Mouse (Mus musculus) stomach, postnatal 0 days (tissue): ENCODE measurements around the gene Btbd35f10. TPM values are rescaled to one million over a fixed set of nuclear protein-coding genes. Genes with fewer than 3 reads are reported as not detected.
"Not testable (repeated sequence)": the region's sequence is repeated elsewhere in the genome, so short reads cannot be mapped to it uniquely, and the experiment has no call there.

ENCODE experiments used
- ATAC-seq: fragments of 200-750 bp; cut with Nextera tagmentation; 2 replicates; pipeline ENCODE4 v1.8.0; 2017; ENCODE audit not compliant: low FRiP score, low TSS enrichment
- DNase-seq: peaks from one replicate; pipeline ENCODE4 v3.0.0-alpha.2; 2016; ENCODE audit warnings: low spot score
- H3K27ac ChIP-seq: fragments of 300-500 bp; sonication (generic); replicated peaks from 2 replicates; pipeline ENCODE4 v1.5.1; 2014; ENCODE audit warnings: mild to moderate bottlenecking, control low read depth
- H3K27me3 ChIP-seq: fragments of 300-500 bp; sonication (generic); 2 replicates; pipeline ENCODE4 v1.6.1; 2014; ENCODE audit warnings: low read length; ENCODE audit not compliant: control insufficient read depth, insufficient read depth
- H3K36me3 ChIP-seq: fragments of 300-500 bp; sonication (generic); 2 replicates; pipeline ENCODE4 v1.6.1; 2014; ENCODE audit warnings: low read length, mixed read lengths; ENCODE audit not compliant: control insufficient read depth, insufficient read depth
- H3K4me1 ChIP-seq: fragments of 300-500 bp; sonication (generic); replicated peaks from 2 replicates; pipeline ENCODE4 v1.6.1; 2014; ENCODE audit warnings: antibody characterized with exemption; ENCODE audit not compliant: control insufficient read depth, insufficient read depth
- H3K4me2 ChIP-seq: fragments of 300-500 bp; sonication (generic); replicated peaks from 2 replicates; pipeline ENCODE4 v1.6.1; 2014; ENCODE audit warnings: low read depth, mild to moderate bottlenecking, control low read depth, moderate library complexity
- H3K4me3 ChIP-seq: fragments of 300-500 bp; sonication (generic); 2 replicates; pipeline ENCODE4 v1.5.1; 2014; ENCODE audit warnings: low read depth, low read length, control low read depth
- H3K9ac ChIP-seq: fragments of 300-500 bp; sonication (generic); 2 replicates; pipeline ENCODE4 v1.6.1; 2014; ENCODE audit warnings: mild to moderate bottlenecking, low read length, control low read depth, mixed read lengths
- H3K9me3 ChIP-seq: fragments of 300-500 bp; sonication (generic); 2 replicates; pipeline ENCODE4 v1.6.1; 2016; ENCODE audit warnings: low read length; ENCODE audit not compliant: control insufficient read depth
- WGBS: fragments of 180-500 bp; shearing (Covaris S2); extraction: QIAGEN DNeasy Blood & Tissue Kit; methylation state at CpG from one replicate; pipeline ENCODE4 v1.1.7; 2014; 5-methylcytosine and 5-hydroxymethylcytosine counted together
- polyA plus RNA-seq: library from polyadenylated mRNA; unstranded; fragments of >200 nt; fragmentation: Nextera tagmentation; extraction: Ambion mirVana; gene quantifications from 2 replicates; pipeline ENCODE4 v1.2.1, GENCODE M21; 2015

Gene Btbd35f10
- not detected in 2 replicates for polyA plus RNA-seq

DNA sequence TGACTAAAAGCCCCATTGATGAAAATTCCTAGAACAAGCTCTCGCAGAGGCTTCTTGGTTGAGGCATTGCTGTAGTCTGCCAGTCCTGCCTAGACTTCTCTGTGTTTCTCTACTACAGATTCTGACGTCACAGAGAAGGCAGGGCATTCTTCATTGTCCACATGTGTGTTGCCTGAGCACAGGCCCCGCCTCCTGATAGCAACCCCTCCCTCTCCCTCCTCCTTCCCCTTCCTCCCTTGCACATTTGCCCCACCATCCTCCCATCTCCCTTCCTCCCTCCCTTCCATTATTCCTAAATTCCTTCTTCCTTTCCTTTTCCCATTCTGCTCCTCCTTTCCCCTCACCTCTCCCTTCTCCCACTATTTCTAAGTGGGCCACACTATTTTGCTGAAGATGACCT, at the start of gene Btbd35f10:
TSS of gene Btbd35f10 (minus strand) at position 101 of the 400 bp plus-strand sequence.
- not testable (repeated sequence) for ATAC-seq, H3K27me3 ChIP-seq, H3K4me1 ChIP-seq, H3K27ac ChIP-seq, H3K9me3 ChIP-seq, H3K4me3 ChIP-seq, H3K4me2 ChIP-seq, H3K9ac ChIP-seq, H3K36me3 ChIP-seq, DNase-seq
- no CpG with 5 or more reads among the region's 3 CpGs for WGBS

Other genes starting within 250 kb of the Btbd35f10 start
- gene Btbd35f18, start 52.7 kb downstream of the Btbd35f10 start, polyA plus RNA-seq = not detected in 2 replicates
- not detected in 2 replicates for gene Btbd35f16, start 204.1 kb upstream of the Btbd35f10 start, polyA plus RNA-seq